Comparison of ENCODE assay signal across 13 mouse cellular contexts in genomic region chr15:80051782-80052181, GRCm38 (mm10). TPM values are rescaled to one million over a fixed set of nuclear protein-coding genes. Genes with fewer than 3 reads are reported as not detected.
DNase-seq lines count a peak whose midpoint lies in the region; ATAC-seq and TF ChIP-seq lines count a peak whose summit lies in the region.
"Had no signal": no experiment of that assay in that cellular context is flagged by ENCODE, and none has a peak within 500 bp of the region (broad histone marks: within the 10 kb centered on the region; RNA-seq: fewer than 3 reads in every experiment).

No protein-coding gene starts in this region.

- ATAC-seq in intestine, embryonic 14.5 days (replicated peaks; ENCODE audit: low FRiP score, low TSS enrichment, low read depth), result no peak
- no peak for ATAC-seq in intestine, postnatal 0 days
- 0 out of 2 replicates have a peak, but pooled peaks have one; percentile 16 for ATAC-seq in embryonic facial prominence, embryonic 14.5 days (ENCODE audit: low read depth)
- no peak for ATAC-seq in stomach, embryonic 16.5 days (ENCODE audit: insufficient read depth, low FRiP score)
- ATAC-seq in liver, embryonic 11.5 days (replicated peaks; ENCODE audit: low FRiP score), result no peak
- ATAC-seq in forebrain, embryonic 12.5 days (ENCODE audit: low FRiP score), result no peak
- ATAC-seq: hindbrain, embryonic 16.5 days had no signal

- no peaks in the 10 kb centered on the region for H3K79me2 ChIP-seq in CH12.LX (replicated peaks; ENCODE audit: control insufficient read depth, extremely low read depth, insufficient read depth, poor library complexity, severe bottlenecking)

- no peak overlapping the region for H3K4me3 ChIP-seq in intestine, embryonic 14.5 days (ENCODE audit: low read depth, low read length)
- H3K4me3 ChIP-seq in intestine, postnatal 0 days (ENCODE audit: low read depth, low read length), result no peak overlapping the region
- no peak overlapping the region for H3K4me3 ChIP-seq in CH12.LX (replicated peaks in 1 of 3; ENCODE audit: low read depth in 2 of 3, low read length in 2 of 3, poor library complexity in 1 of 3)
- H3K4me3 ChIP-seq in embryonic facial prominence, embryonic 14.5 days (ENCODE audit: low read depth, low read length), result no peak overlapping the region
- no peak overlapping the region for H3K4me3 ChIP-seq in stomach, embryonic 16.5 days (replicated peaks; ENCODE audit: low read length)
- H3K4me3 ChIP-seq in liver, embryonic 11.5 days (ENCODE audit: low read depth, low read length), result no peak overlapping the region
- H3K4me3 ChIP-seq in forebrain, embryonic 12.5 days (replicated peaks), result no peak overlapping the region

- intact Hi-C loops in gastrocnemius, postnatal 14 days (cut with DNase I; ENCODE audit: low total_unique reads), result no loop called here

- H3K27me3 ChIP-seq in intestine, embryonic 14.5 days (replicated peaks; ENCODE audit: control insufficient read depth, insufficient read depth, low read length), result no peaks in the 10 kb centered on the region
- H3K27me3 ChIP-seq in intestine, postnatal 0 days (replicated peaks; ENCODE audit: control insufficient read depth, insufficient read depth, low read length), result no peaks in the 10 kb centered on the region
- H3K27me3 ChIP-seq in CH12.LX (replicated peaks), result peaks cover 31% of the 10 kb centered on the region
- no peaks in the 10 kb centered on the region for H3K27me3 ChIP-seq in embryonic facial prominence, embryonic 14.5 days (replicated peaks; ENCODE audit: control insufficient read depth, insufficient read depth, low read length)
- H3K27me3 ChIP-seq in stomach, embryonic 16.5 days (ENCODE audit: control insufficient read depth, insufficient read depth, low read length), result no peaks in the 10 kb centered on the region
- H3K27me3 ChIP-seq in liver, embryonic 11.5 days (replicated peaks; ENCODE audit: control insufficient read depth, insufficient read depth, low read length), result no peaks in the 10 kb centered on the region
- no peaks in the 10 kb centered on the region for H3K27me3 ChIP-seq in forebrain, embryonic 12.5 days

- no peak for TF ChIP-seq RAD21 in CH12.LX (IDR thresholded peaks at IDR 0.05; ENCODE audit: low read depth, low read length)

- H3K4me2 ChIP-seq in intestine, embryonic 14.5 days (ENCODE audit: low read length), result no peak overlapping the region
- H3K4me2 ChIP-seq in intestine, postnatal 0 days (replicated peaks; ENCODE audit: low read depth), result no peak overlapping the region
- no peak overlapping the region for H3K4me2 ChIP-seq in CH12.LX (ENCODE audit: insufficient read depth, low read depth, poor library complexity, severe bottlenecking)
- no peak overlapping the region for H3K4me2 ChIP-seq in embryonic facial prominence, embryonic 14.5 days (ENCODE audit: low read depth, low read length)
- no peak overlapping the region for H3K4me2 ChIP-seq in stomach, embryonic 16.5 days (ENCODE audit: low read depth, low read length)
- no peak overlapping the region for H3K4me2 ChIP-seq in liver, embryonic 11.5 days
- no peak overlapping the region for H3K4me2 ChIP-seq in forebrain, embryonic 12.5 days

- no peaks in the 10 kb centered on the region for H3K9me3 ChIP-seq in intestine, embryonic 14.5 days (ENCODE audit: control insufficient read depth, low read length)
- no peaks in the 10 kb centered on the region for H3K9me3 ChIP-seq in intestine, postnatal 0 days (ENCODE audit: control insufficient read depth)
- H3K9me3 ChIP-seq in CH12.LX (replicated peaks; ENCODE audit: low read length), result peaks cover 5% of the 10 kb centered on the region
- no peaks in the 10 kb centered on the region for H3K9me3 ChIP-seq in embryonic facial prominence, embryonic 14.5 days (ENCODE audit: control insufficient read depth, low read length)
- H3K9me3 ChIP-seq in stomach, embryonic 16.5 days (replicated peaks; ENCODE audit: control insufficient read depth, low read length), result no peaks in the 10 kb centered on the region
- no peaks in the 10 kb centered on the region for H3K9me3 ChIP-seq in liver, embryonic 11.5 days (ENCODE audit: control insufficient read depth, low read length)
- H3K9me3 ChIP-seq in forebrain, embryonic 12.5 days, result no peaks in the 10 kb centered on the region

- dilution Hi-C loops in CH12.LX (cut with MboI; ENCODE audit: extremely low pct_ligation_motif_present, extremely low pct_unique_long_range_greater_than_20kb, low sequenced_read_pairs), result no loop called here

- DNase-seq in intestine, embryonic 14.5 days (ENCODE audit: low spot score), result no peak
- no peak for DNase-seq in CH12.LX (ENCODE audit: extremely low read depth)
- no peak for DNase-seq in embryonic facial prominence, embryonic 14.5 days (ENCODE audit: low spot score)
- no peak for DNase-seq in liver, embryonic 11.5 days (ENCODE audit: low spot score)
- DNase-seq in gastrocnemius, postnatal 14 days, result no peak
- DNase-seq: adrenal gland, postnatal 36 days; cerebellum, adult 18-20 months; gastrocnemius, postnatal 25 days had no signal

- 0 out of 2 replicates have a peak overlapping the region, but pooled peaks have one; percentile 16 for H3K27ac ChIP-seq in intestine, embryonic 14.5 days (ENCODE audit: low read depth)
- no peak overlapping the region; the same call in 1 of the 2 replicates for H3K27ac ChIP-seq in intestine, postnatal 0 days (ENCODE audit: low read depth, low read length)
- no peak overlapping the region for H3K27ac ChIP-seq in CH12.LX (ENCODE audit: insufficient read depth, low read depth)
- 0 out of 2 replicates have a peak overlapping the region, but pooled peaks have one; percentile 15 for H3K27ac ChIP-seq in embryonic facial prominence, embryonic 14.5 days (replicated peaks; ENCODE audit: low read depth, low read length)
- H3K27ac ChIP-seq in stomach, embryonic 16.5 days (ENCODE audit: low read length), result peak overlapping the region; percentile 66; the same call in 1 of the 2 replicates
- no peak overlapping the region for H3K27ac ChIP-seq in liver, embryonic 11.5 days (ENCODE audit: low read depth, low read length)
- no peak overlapping the region for H3K27ac ChIP-seq in forebrain, embryonic 12.5 days

- in situ Hi-C loops in CH12.LX (cut with MboI; ENCODE audit: low pct_ligation_motif_present, low pct_unique_long_range_greater_than_20kb, low sequenced_read_pairs), result no loop called here

- WGBS in intestine, embryonic 14.5 days, result 75% methylated on average over 9 of the region's 9 CpGs
- WGBS in intestine, postnatal 0 days, result 74% methylated on average over 9 of the region's 9 CpGs
- WGBS in embryonic facial prominence, embryonic 14.5 days, result 85% methylated on average over 9 of the region's 9 CpGs
- WGBS in stomach, embryonic 16.5 days, result 79% methylated on average over 9 of the region's 9 CpGs
- WGBS in liver, embryonic 11.5 days, result 63% methylated on average over 9 of the region's 9 CpGs
- WGBS in forebrain, embryonic 12.5 days, result 87% methylated on average over 9 of the region's 9 CpGs

- no peaks in the 10 kb centered on the region for H3K36me3 ChIP-seq in intestine, embryonic 14.5 days (ENCODE audit: control insufficient read depth, insufficient read depth, low read length)
- no peaks in the 10 kb centered on the region for H3K36me3 ChIP-seq in intestine, postnatal 0 days (ENCODE audit: control insufficient read depth, insufficient read depth)
- H3K36me3 ChIP-seq in CH12.LX (replicated peaks in 1 of 2; ENCODE audit: control insufficient read depth in 1 of 2, insufficient read depth in 1 of 2, low read length in 1 of 2), result no peaks in the 10 kb centered on the region
- H3K36me3 ChIP-seq in embryonic facial prominence, embryonic 14.5 days (ENCODE audit: control insufficient read depth, insufficient read depth, low read length), result no peaks in the 10 kb centered on the region
- no peaks in the 10 kb centered on the region for H3K36me3 ChIP-seq in stomach, embryonic 16.5 days (ENCODE audit: control insufficient read depth, insufficient read depth, low read length)
- no peaks in the 10 kb centered on the region for H3K36me3 ChIP-seq in liver, embryonic 11.5 days (ENCODE audit: control insufficient read depth, insufficient read depth, low read length)
- H3K36me3 ChIP-seq in forebrain, embryonic 12.5 days (replicated peaks), result no peaks in the 10 kb centered on the region

- no peak overlapping the region for H3K9ac ChIP-seq in intestine, embryonic 14.5 days (ENCODE audit: low read length)
- no peak overlapping the region for H3K9ac ChIP-seq in intestine, postnatal 0 days (ENCODE audit: low read depth, low read length)
- H3K9ac ChIP-seq in CH12.LX (ENCODE audit: insufficient read depth, low read depth), result no peak overlapping the region
- H3K9ac ChIP-seq in embryonic facial prominence, embryonic 14.5 days (ENCODE audit: low read depth, low read length), result no peak overlapping the region
- H3K9ac ChIP-seq in stomach, embryonic 16.5 days (ENCODE audit: low read length), result no peak overlapping the region
- H3K9ac ChIP-seq in liver, embryonic 11.5 days (ENCODE audit: low read depth, low read length), result no peak overlapping the region
- no peak overlapping the region for H3K9ac ChIP-seq in forebrain, embryonic 12.5 days

- 0 out of 2 replicates have a peak, but pooled peaks cover 7% of the 10 kb centered on the region for H3K4me1 ChIP-seq in intestine, embryonic 14.5 days (replicated peaks; ENCODE audit: control insufficient read depth, insufficient read depth, low read length)
- H3K4me1 ChIP-seq in intestine, postnatal 0 days (replicated peaks; ENCODE audit: control insufficient read depth, insufficient read depth, low read length), result no peaks in the 10 kb centered on the region
- peaks cover 14 to 51% of the 10 kb centered on the region in 2 experiments for H3K4me1 ChIP-seq in CH12.LX (ENCODE audit: control insufficient read depth in 1 of 2, insufficient read depth in 2 of 2)
- no peaks in the 10 kb centered on the region for H3K4me1 ChIP-seq in embryonic facial prominence, embryonic 14.5 days (ENCODE audit: control insufficient read depth, insufficient read depth, low read length)
- peaks cover 5% of the 10 kb centered on the region; the same call in 1 of the 2 replicates for H3K4me1 ChIP-seq in stomach, embryonic 16.5 days (ENCODE audit: control insufficient read depth, insufficient read depth, low read length)
- peaks cover 26% of the 10 kb centered on the region for H3K4me1 ChIP-seq in liver, embryonic 11.5 days (replicated peaks; ENCODE audit: control insufficient read depth, insufficient read depth, low read length)
- peaks cover 8% of the 10 kb centered on the region for H3K4me1 ChIP-seq in forebrain, embryonic 12.5 days

- TF ChIP-seq EP300 in CH12.LX (IDR thresholded peaks at IDR 0.05; ENCODE audit: low read length), result peak; percentile 27; the same call in 1 of the 2 replicates

- TF ChIP-seq POLR2A in CH12.LX (IDR thresholded peaks at IDR 0.05; ENCODE audit: low read depth, low read length), result no peak

- TF ChIP-seq CTCF in intestine, postnatal 0 days (IDR thresholded peaks at IDR 0.05; ENCODE audit: low read depth), result no peak
- no peak for TF ChIP-seq CTCF in CH12.LX (conservative IDR thresholded peaks at IDR 0.05 in 1 of 2, IDR thresholded peaks at IDR 0.05 in 1 of 2; ENCODE audit: low read depth in 2 of 2, low read length in 2 of 2)

RNA-seq across cellular contexts. Expression of gene Pdgfb, which starts 37.0 kb away (rescaled TPM):
- 6.6 and 8.1 TPM in 2 replicates for polyA plus RNA-seq in intestine, embryonic 14.5 days (2014; fragmentation: Nextera tagmentation; extraction: Ambion mirVana)
- 6.9 and 7.1 TPM in 2 replicates for polyA plus RNA-seq in intestine, postnatal 0 days (2015; fragmentation: Nextera tagmentation; extraction: Ambion mirVana)
- not detected in 2 replicates for total RNA-seq in CH12.LX (2012; rRNA removed)
- total RNA-seq in CH12.LX (2014; rRNA removed), result not detected in 2 replicates
- not detected in 2 replicates for polyA plus RNA-seq in CH12.LX (2012; ENCODE audit: insufficient read length, low read depth)
- polyA plus RNA-seq in embryonic facial prominence, embryonic 14.5 days (2014; fragmentation: Nextera tagmentation; extraction: Ambion mirVana), result 6.1 and 6.7 TPM in 2 replicates
- 2.9 and 3.4 TPM in 2 replicates for polyA plus RNA-seq in stomach, embryonic 16.5 days (2015; fragmentation: Nextera tagmentation; extraction: Ambion mirVana)
- 2.4 and 2.7 TPM in 2 replicates for polyA plus RNA-seq in liver, embryonic 11.5 days (2014; fragmentation: Nextera tagmentation; extraction: Ambion mirVana)
- 10 to 100 TPM; 25.2 to 38.5 TPM for total RNA-seq in gastrocnemius, postnatal 14 days (2021)
- polyA plus RNA-seq in forebrain, embryonic 12.5 days (2016; fragmentation: Nextera tagmentation; extraction: Ambion mirVana), result 2.1 and 2.3 TPM in 2 replicates

RNA-seq across cellular contexts. Expression of gene Syngr1, which starts 39.4 kb away (rescaled TPM):
- polyA plus RNA-seq in intestine, embryonic 14.5 days (2014; fragmentation: Nextera tagmentation; extraction: Ambion mirVana), result 20.7 and 24.3 TPM in 2 replicates
- 6.8 and 10.4 TPM in 2 replicates for polyA plus RNA-seq in intestine, postnatal 0 days (2015; fragmentation: Nextera tagmentation; extraction: Ambion mirVana)
- total RNA-seq in CH12.LX (2012; rRNA removed) (10.7 and 14.8 TPM in 2 replicates), CH12.LX (2014; rRNA removed) (6.0 and 9.7 TPM in 2 replicates)
- 7.0 and 11.3 TPM in 2 replicates for polyA plus RNA-seq in CH12.LX (2012; ENCODE audit: insufficient read length, low read depth)
- polyA plus RNA-seq in embryonic facial prominence, embryonic 14.5 days (2014; fragmentation: Nextera tagmentation; extraction: Ambion mirVana), result 10.3 and 10.5 TPM in 2 replicates
- 43.1 and 55.2 TPM in 2 replicates for polyA plus RNA-seq in stomach, embryonic 16.5 days (2015; fragmentation: Nextera tagmentation; extraction: Ambion mirVana)
- 32.2 and 38.6 TPM in 2 replicates for polyA plus RNA-seq in liver, embryonic 11.5 days (2014; fragmentation: Nextera tagmentation; extraction: Ambion mirVana)
- 10 to 100 TPM; 16.6 to 20.1 TPM for total RNA-seq in gastrocnemius, postnatal 14 days (2021)
- polyA plus RNA-seq in forebrain, embryonic 12.5 days (2016; fragmentation: Nextera tagmentation; extraction: Ambion mirVana), result 12.1 and 13.9 TPM in 2 replicates
- total RNA-seq: neutrophil, adult 5-6 weeks had no signal

RNA-seq across cellular contexts. Expression of gene Rpl3, which starts 39.9 kb away (rescaled TPM):
- polyA plus RNA-seq in intestine, embryonic 14.5 days (2014; fragmentation: Nextera tagmentation; extraction: Ambion mirVana), result 1,482 and 1,532 TPM in 2 replicates
- 436 and 450 TPM in 2 replicates for polyA plus RNA-seq in intestine, postnatal 0 days (2015; fragmentation: Nextera tagmentation; extraction: Ambion mirVana)
- total RNA-seq in CH12.LX (2012; rRNA removed), result 3,351 and 3,819 TPM in 2 replicates
- total RNA-seq in CH12.LX (2014; rRNA removed), result 2,106 and 2,198 TPM in 2 replicates
- polyA plus RNA-seq in CH12.LX (2012; ENCODE audit: insufficient read length, low read depth), result 2,552 and 2,592 TPM in 2 replicates
- polyA plus RNA-seq in embryonic facial prominence, embryonic 14.5 days (2014; fragmentation: Nextera tagmentation; extraction: Ambion mirVana), result 1,242 and 1,346 TPM in 2 replicates
- polyA plus RNA-seq in stomach, embryonic 16.5 days (2015; fragmentation: Nextera tagmentation; extraction: Ambion mirVana), result 835 and 1,068 TPM in 2 replicates
- 1,449 and 1,469 TPM in 2 replicates for polyA plus RNA-seq in liver, embryonic 11.5 days (2014; fragmentation: Nextera tagmentation; extraction: Ambion mirVana)
- 100 to 1,000 TPM; 129 to 167 TPM for total RNA-seq in gastrocnemius, postnatal 14 days (2021)
- polyA plus RNA-seq in forebrain, embryonic 12.5 days (2016; fragmentation: Nextera tagmentation; extraction: Ambion mirVana), result 659 and 694 TPM in 2 replicates

Comparison
In these comparisons a context has a peak if more than half of its experiments do, and no peak if none do; other contexts are left out.
1. H3K27ac ChIP-seq: peak in intestine, embryonic 14.5 days (single experiment), embryonic facial prominence, embryonic 14.5 days (single experiment) and stomach, embryonic 16.5 days (single experiment); none in intestine, postnatal 0 days (single experiment), CH12.LX (single experiment), liver, embryonic 11.5 days (single experiment) and forebrain, embryonic 12.5 days (single experiment).